26 mouse cellular contexts compared by ENCODE assay signal in genomic region chr3:92600456-92600855, GRCm38 (mm10). TPM values are rescaled to one million over a fixed set of nuclear protein-coding genes. Genes with fewer than 3 reads are reported as not detected.
DNase-seq lines count a peak whose midpoint lies in the region; ATAC-seq and TF ChIP-seq lines count a peak whose summit lies in the region.
"Had no signal": no experiment of that assay in that cellular context is flagged by ENCODE, and none has a peak within 500 bp of the region (broad histone marks: within the 10 kb centered on the region; RNA-seq: fewer than 3 reads in every experiment).

No protein-coding gene starts in this region.

- H3K4me2 ChIP-seq in kidney, postnatal 0 days (ENCODE audit: low read length) = no peak overlapping the region
- H3K4me2 ChIP-seq in kidney, embryonic 15.5 days = no peak overlapping the region
- no peak overlapping the region for H3K4me2 ChIP-seq in lung, embryonic 14.5 days
- H3K4me2 ChIP-seq: hindbrain, embryonic 13.5 days; limb, embryonic 15.5 days; midbrain, embryonic 13.5 days had no signal

- no peak for ATAC-seq in kidney, postnatal 0 days (replicated peaks; ENCODE audit: low FRiP score, low read depth)
- ATAC-seq in kidney, embryonic 15.5 days (replicated peaks; ENCODE audit: low FRiP score) = no peak
- ATAC-seq in lung, embryonic 14.5 days (ENCODE audit: insufficient read depth) = no peak
- ATAC-seq: CD4-positive, CD25-positive, alpha-beta regulatory T cell, adult 4 months; midbrain, embryonic 13.5 days had no signal

- H3K9me3 ChIP-seq in kidney, postnatal 0 days (replicated peaks; ENCODE audit: low read length) = no peaks in the 10 kb centered on the region
- H3K9me3 ChIP-seq in kidney, embryonic 15.5 days (replicated peaks) = no peaks in the 10 kb centered on the region
- H3K9me3 ChIP-seq in lung, embryonic 14.5 days (ENCODE audit: low read depth, low read length) = peaks cover 5% of the 10 kb centered on the region; the same call in 1 of the 2 replicates
- no peaks in the 10 kb centered on the region for H3K9me3 ChIP-seq in E14TG2a.4 (ENCODE audit: low read length)
- H3K9me3 ChIP-seq: heart, embryonic 10.5 days; hindbrain, embryonic 13.5 days had no signal

- H3K27ac ChIP-seq in kidney, postnatal 0 days = no peak overlapping the region
- no peak overlapping the region for H3K27ac ChIP-seq in kidney, embryonic 15.5 days
- H3K27ac ChIP-seq in lung, embryonic 14.5 days (ENCODE audit: low read depth) = no peak overlapping the region
- H3K27ac ChIP-seq: gastrocnemius, adult 2 months; heart, embryonic 10.5 days; hindbrain, embryonic 13.5 days; limb, embryonic 15.5 days; midbrain, embryonic 13.5 days had no signal

- H3K4me3 ChIP-seq in kidney, postnatal 0 days (replicated peaks; ENCODE audit: low read depth, low read length) = no peak overlapping the region
- H3K4me3 ChIP-seq in kidney, embryonic 15.5 days (replicated peaks) = no peak overlapping the region
- no peak overlapping the region for H3K4me3 ChIP-seq in lung, embryonic 14.5 days (ENCODE audit: low read depth, low read length)
- H3K4me3 ChIP-seq in E14TG2a.4 (replicated peaks; ENCODE audit: low read length) = no peak overlapping the region
- H3K4me3 ChIP-seq: gastrocnemius, adult 2 months; heart, embryonic 10.5 days; hindbrain, embryonic 13.5 days; limb, embryonic 15.5 days; midbrain, embryonic 13.5 days; myocyte had no signal

- no peaks in the 10 kb centered on the region for H3K36me3 ChIP-seq in kidney, postnatal 0 days (ENCODE audit: insufficient read depth, low read length)
- H3K36me3 ChIP-seq in kidney, embryonic 15.5 days = no peaks in the 10 kb centered on the region
- no peaks in the 10 kb centered on the region for H3K36me3 ChIP-seq in lung, embryonic 14.5 days (ENCODE audit: insufficient read depth)
- no peaks in the 10 kb centered on the region for H3K36me3 ChIP-seq in E14TG2a.4 (ENCODE audit: insufficient read depth, low read length)
- H3K36me3 ChIP-seq: heart, embryonic 10.5 days; hindbrain, embryonic 13.5 days; limb, embryonic 15.5 days; midbrain, embryonic 13.5 days had no signal

- H3K27me3 ChIP-seq in kidney, postnatal 0 days (ENCODE audit: insufficient read depth, low read length) = no peaks in the 10 kb centered on the region
- no peaks in the 10 kb centered on the region for H3K27me3 ChIP-seq in kidney, embryonic 15.5 days
- H3K27me3 ChIP-seq in lung, embryonic 14.5 days (ENCODE audit: insufficient read depth, low read length) = no peaks in the 10 kb centered on the region
- H3K27me3 ChIP-seq in E14TG2a.4 (ENCODE audit: insufficient read depth, low read length) = no peaks in the 10 kb centered on the region
- H3K27me3 ChIP-seq: hindbrain, embryonic 13.5 days; limb, embryonic 15.5 days; midbrain, embryonic 13.5 days had no signal

- TF ChIP-seq CTCF in kidney, postnatal 0 days (IDR thresholded peaks at IDR 0.05; ENCODE audit: low read depth) = peak; percentile 51
- TF ChIP-seq CTCF in lung, embryonic 14.5 days (IDR thresholded peaks at IDR 0.05; ENCODE audit: low read depth) = peak; percentile 35; the same call in 1 of the 2 replicates
- peak; percentile 25 for TF ChIP-seq CTCF in E14TG2a.4 (conservative IDR thresholded peaks at IDR 0.05; ENCODE audit: low read length)

- H3K4me1 ChIP-seq in kidney, postnatal 0 days (replicated peaks; ENCODE audit: insufficient read depth, low read length) = no peaks in the 10 kb centered on the region
- no peaks in the 10 kb centered on the region for H3K4me1 ChIP-seq in kidney, embryonic 15.5 days
- no peaks in the 10 kb centered on the region for H3K4me1 ChIP-seq in lung, embryonic 14.5 days (ENCODE audit: insufficient read depth)
- no peaks in the 10 kb centered on the region for H3K4me1 ChIP-seq in E14TG2a.4 (replicated peaks; ENCODE audit: low read depth, low read length)
- H3K4me1 ChIP-seq: heart, embryonic 10.5 days; hindbrain, embryonic 13.5 days; limb, embryonic 15.5 days; midbrain, embryonic 13.5 days had no signal

- no peak overlapping the region for H3K9ac ChIP-seq in kidney, postnatal 0 days (ENCODE audit: low read depth, low read length)
- no peak overlapping the region for H3K9ac ChIP-seq in kidney, embryonic 15.5 days
- H3K9ac ChIP-seq in lung, embryonic 14.5 days = no peak overlapping the region
- H3K9ac ChIP-seq: hindbrain, embryonic 13.5 days; limb, embryonic 15.5 days; midbrain, embryonic 13.5 days had no signal

- WGBS in kidney, postnatal 0 days = 22% methylated on average over 1 of the region's 1 CpGs
- 27% methylated on average over 1 of the region's 1 CpGs for WGBS in kidney, embryonic 15.5 days
- WGBS in lung, embryonic 14.5 days = 47% methylated on average over 1 of the region's 1 CpGs

- DNase-seq in kidney, postnatal 0 days (ENCODE audit: low spot score) = peak; percentile 10
- peak; percentile 9 for DNase-seq in lung, embryonic 14.5 days
- no peak for DNase-seq in lung, postnatal 4 days
- peak; percentile 11 for DNase-seq in R1 (ENCODE audit: low read depth, low spot score)
- DNase-seq in cerebellum, adult 11-12 months = no peak
- DNase-seq: adrenal gland, adult 8-10 months; cerebellum, adult 9-11 months; gastrocnemius, adult 2 months; heart, postnatal 10 days; lung, adult 2 months; spleen, adult 18-20 months; thymus, adult 18-20 months; thymus, postnatal 4 days had no signal

RNA-seq across cellular contexts. Expression of gene 2210017I01Rik, which starts 6.8 kb away (rescaled TPM):
- not detected in 2 replicates for polyA plus RNA-seq in kidney, postnatal 0 days (2015; fragmentation: Nextera tagmentation; extraction: Ambion mirVana)
- not detected in 2 replicates for polyA plus RNA-seq in kidney, embryonic 15.5 days (2015; fragmentation: Nextera tagmentation; extraction: Ambion mirVana)
- not detected in 2 replicates for polyA plus RNA-seq in lung, embryonic 14.5 days (2014; fragmentation: Nextera tagmentation; extraction: Ambion mirVana)
- polyA plus RNA-seq: CD4-positive, CD25-positive, alpha-beta regulatory T cell, adult 4 months; forebrain, embryonic 11.5 days; gonadal fat pad, adult 2 months; heart, embryonic 10.5 days; hindbrain, embryonic 13.5 days; intestine, embryonic 14.5 days; limb, embryonic 15.5 days; midbrain, embryonic 13.5 days; myocyte; neural tube, embryonic 14.5 days; stomach, embryonic 14.5 days had no signal

RNA-seq across cellular contexts. Expression of gene Smcp, which starts 11.7 kb away (rescaled TPM):
- not detected in 2 replicates for polyA plus RNA-seq in kidney, postnatal 0 days (2015; fragmentation: Nextera tagmentation; extraction: Ambion mirVana)
- not detected in 2 replicates for polyA plus RNA-seq in kidney, embryonic 15.5 days (2015; fragmentation: Nextera tagmentation; extraction: Ambion mirVana)
- polyA plus RNA-seq in lung, embryonic 14.5 days (2014; fragmentation: Nextera tagmentation; extraction: Ambion mirVana) = not detected in 2 replicates
- polyA plus RNA-seq: CD4-positive, CD25-positive, alpha-beta regulatory T cell, adult 4 months; forebrain, embryonic 11.5 days; heart, embryonic 10.5 days; hindbrain, embryonic 13.5 days; intestine, embryonic 14.5 days; limb, embryonic 15.5 days; lung, adult 2 months; midbrain, embryonic 13.5 days; myocyte; neural tube, embryonic 14.5 days; stomach, embryonic 14.5 days had no signal

RNA-seq across cellular contexts. Expression of gene Lce6a, which starts 21.0 kb away (rescaled TPM):
- not detected in 2 replicates for polyA plus RNA-seq in kidney, postnatal 0 days (2015; fragmentation: Nextera tagmentation; extraction: Ambion mirVana)
- polyA plus RNA-seq in kidney, embryonic 15.5 days (2015; fragmentation: Nextera tagmentation; extraction: Ambion mirVana) = not detected in 2 replicates
- polyA plus RNA-seq in lung, embryonic 14.5 days (2014; fragmentation: Nextera tagmentation; extraction: Ambion mirVana) = not detected in 2 replicates
- polyA plus RNA-seq: CD4-positive, CD25-positive, alpha-beta regulatory T cell, adult 4 months; forebrain, embryonic 11.5 days; heart, embryonic 10.5 days; hindbrain, embryonic 13.5 days; intestine, embryonic 14.5 days; lung, adult 2 months; midbrain, embryonic 13.5 days; myocyte; neural tube, embryonic 14.5 days; stomach, embryonic 14.5 days had no signal

RNA-seq across cellular contexts. Expression of gene Ivl, which starts 26.9 kb away (rescaled TPM):
- polyA plus RNA-seq in kidney, postnatal 0 days (2015; fragmentation: Nextera tagmentation; extraction: Ambion mirVana) = 0.97 and 1.4 TPM in 2 replicates
- 0.22 and 0.61 TPM in 2 replicates for polyA plus RNA-seq in kidney, embryonic 15.5 days (2015; fragmentation: Nextera tagmentation; extraction: Ambion mirVana)
- 0.18 TPM in 1 of 2 replicates, not detected in the other for polyA plus RNA-seq in lung, embryonic 14.5 days (2014; fragmentation: Nextera tagmentation; extraction: Ambion mirVana)
- polyA plus RNA-seq: CD4-positive, CD25-positive, alpha-beta regulatory T cell, adult 4 months; forebrain, embryonic 11.5 days; gonadal fat pad, adult 2 months; heart, embryonic 10.5 days; hindbrain, embryonic 13.5 days; midbrain, embryonic 13.5 days; myocyte; neural tube, embryonic 14.5 days had no signal

RNA-seq across cellular contexts. Expression of gene Lce1a1, which starts 47.7 kb away (rescaled TPM):
- polyA plus RNA-seq in kidney, postnatal 0 days (2015; fragmentation: Nextera tagmentation; extraction: Ambion mirVana) = not detected in 2 replicates
- polyA plus RNA-seq in kidney, embryonic 15.5 days (2015; fragmentation: Nextera tagmentation; extraction: Ambion mirVana) = not detected in 2 replicates
- polyA plus RNA-seq in lung, embryonic 14.5 days (2014; fragmentation: Nextera tagmentation; extraction: Ambion mirVana) = not detected in 2 replicates
- polyA plus RNA-seq: CD4-positive, CD25-positive, alpha-beta regulatory T cell, adult 4 months; forebrain, embryonic 11.5 days; gonadal fat pad, adult 2 months; heart, embryonic 10.5 days; hindbrain, embryonic 13.5 days; intestine, embryonic 14.5 days; midbrain, embryonic 13.5 days; myocyte; neural tube, embryonic 14.5 days; stomach, embryonic 14.5 days had no signal

Comparison
In these comparisons a context has a peak if more than half of its experiments do, and no peak if none do; other contexts are left out.
1. DNase-seq: peak in kidney, postnatal 0 days (single experiment), lung, embryonic 14.5 days (single experiment) and R1 (single experiment); none in lung, postnatal 4 days (0 of 2) and cerebellum, adult 11-12 months (single experiment).
2. Peak in every context shown above with its lines, with median percentiles within 50 percentile points of each other: CTCF ChIP-seq.